Mouse (Mus musculus) fibroblast of lung, adult 2 months (primary cell): ENCODE data around the gene Slain1.

Experiments
- DNase-seq: peaks from one replicate; pipeline ENCODE4 v3.0.0-alpha.2; 2011; ENCODE audit warnings: low read depth

Gene Slain1

GRCm38 (mm10) chr14:103666347-103666954 is 16.4 kb downstream of the Slain1 start:
- DNase-seq = no peak

GRCm38 (mm10) chr14:103667036-103667435 is 17.0 kb downstream of the Slain1 start:
- DNase-seq = no peak

DNA sequence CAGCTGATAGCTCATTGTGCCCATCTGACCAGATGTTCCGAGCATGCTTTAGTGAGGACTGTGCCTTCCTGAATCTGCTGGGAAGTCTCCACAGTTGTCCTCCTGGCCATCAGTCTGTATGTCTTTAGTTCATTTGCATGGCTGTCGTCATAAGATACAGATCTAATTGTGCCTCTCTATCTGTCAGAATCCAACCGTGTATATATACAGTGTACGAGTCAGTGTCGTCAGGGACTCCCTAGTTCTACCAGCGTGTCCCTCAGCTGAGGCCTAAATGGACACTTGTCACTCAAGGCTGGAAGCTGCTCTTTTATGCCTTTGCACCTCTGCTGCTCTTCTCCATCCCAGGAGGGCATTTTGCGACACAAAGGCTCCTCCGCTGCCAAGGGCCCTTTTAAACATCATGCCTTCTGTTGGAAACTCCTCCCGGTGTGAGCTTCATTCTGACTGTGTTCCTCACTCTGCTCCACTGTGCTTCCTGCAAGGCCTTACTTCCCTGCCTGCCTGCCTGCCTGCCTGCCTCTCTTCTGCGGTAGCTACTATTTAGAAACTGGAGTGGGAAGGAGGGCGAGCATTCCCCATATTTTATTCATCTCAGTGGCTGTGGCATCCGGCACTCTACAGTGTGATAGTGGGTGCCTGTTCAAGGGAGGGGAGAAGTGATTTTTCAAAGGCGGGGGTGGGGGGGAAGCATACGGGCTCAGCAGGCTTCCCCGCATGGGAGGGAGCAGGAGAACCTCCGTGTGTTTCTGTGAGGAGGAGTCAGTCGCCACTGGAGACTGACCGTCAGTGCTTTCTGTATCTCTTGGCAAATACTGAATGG is 29.6 kb downstream of the Slain1 start:
- DNase-seq = no peak

DNA sequence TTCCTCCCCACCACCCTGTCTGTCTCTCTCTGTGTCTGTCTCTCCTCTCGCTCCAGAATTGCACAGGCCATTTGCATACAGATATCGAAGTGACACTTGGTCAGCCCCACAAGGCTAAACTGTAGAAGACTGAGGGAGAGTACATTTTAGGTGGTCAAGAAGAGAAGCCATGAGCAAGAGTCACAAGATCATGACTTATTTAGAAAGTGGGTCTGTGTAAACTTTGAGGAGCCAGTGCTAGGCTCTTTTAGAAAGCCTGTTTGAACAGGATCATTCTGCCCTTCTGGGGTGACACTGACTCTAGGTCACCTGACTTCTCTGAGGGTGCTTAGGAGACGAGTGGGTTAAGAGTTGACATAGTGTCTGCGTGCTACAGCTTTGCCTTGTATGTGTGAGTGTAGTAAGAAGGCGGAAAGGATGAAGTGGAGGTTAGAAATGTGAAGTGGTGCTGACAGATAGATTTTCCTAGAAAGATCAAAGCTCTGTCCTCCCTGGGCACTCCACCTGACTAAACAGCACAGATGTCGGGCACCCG is 30.3 kb downstream of the Slain1 start:
- DNase-seq = no peak

GRCm38 (mm10) chr14:103682633-103683390 is 32.8 kb downstream of the Slain1 start:
- DNase-seq = no peak

DNA sequence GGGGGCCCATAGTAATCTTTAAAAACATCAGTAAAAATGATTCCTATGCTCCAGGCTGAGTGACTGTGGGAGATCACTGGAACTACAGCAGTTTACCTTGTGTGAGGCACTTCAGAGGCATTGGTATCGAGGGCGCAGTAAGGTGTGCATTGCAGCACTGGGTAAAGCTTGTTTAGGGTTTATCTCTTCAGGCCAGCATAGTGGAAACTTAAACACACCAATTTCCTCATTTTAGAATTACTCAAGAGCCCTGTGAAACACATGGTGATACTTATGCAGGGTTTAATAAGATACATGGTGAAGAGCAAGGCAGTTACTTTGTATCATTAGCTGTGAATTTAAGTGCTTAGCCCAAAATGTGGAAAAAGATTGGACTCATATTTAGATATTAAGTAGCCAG is 37.0 kb downstream of the Slain1 start:
- no peak for DNase-seq

DNA sequence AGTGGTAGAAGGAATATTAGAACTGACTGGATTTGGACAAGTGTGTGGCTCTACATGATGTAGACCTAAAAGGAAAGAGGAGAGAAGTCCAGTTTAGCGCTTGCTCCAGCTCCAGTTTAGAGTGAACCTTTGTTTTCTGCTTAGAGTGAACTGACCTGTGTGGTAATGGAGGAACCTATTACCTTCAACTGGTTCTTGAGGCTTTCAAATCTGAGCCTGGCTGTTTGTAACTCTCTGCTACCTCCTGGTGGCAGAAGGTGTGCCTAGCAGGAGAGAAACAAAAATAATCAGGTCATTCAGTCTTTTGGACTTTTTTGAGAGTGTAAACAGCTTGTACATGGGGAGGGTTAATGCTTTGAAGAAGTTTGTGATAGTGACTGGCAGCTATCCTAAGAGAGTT is 44.3 kb downstream of the Slain1 start:
- peak; percentile 24 for DNase-seq

DNA sequence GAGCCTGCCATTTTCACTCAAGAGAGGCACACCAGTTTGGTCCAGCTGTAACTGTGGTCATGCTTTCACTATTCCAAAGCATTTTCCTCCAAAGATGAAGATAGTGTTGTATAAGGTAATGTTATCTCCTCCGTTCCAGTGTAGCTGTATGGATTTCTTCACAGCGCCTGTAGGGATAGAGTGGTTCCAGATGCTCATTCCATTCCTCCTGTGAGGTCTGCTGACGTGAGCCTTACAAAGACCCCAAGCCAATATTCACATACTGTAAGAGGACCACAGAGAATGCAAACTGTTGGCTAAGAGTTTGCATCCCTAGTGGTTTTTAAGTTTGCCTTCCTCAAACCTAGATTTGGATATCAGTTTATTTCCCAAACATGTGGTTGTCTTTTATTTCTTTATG is 45.6 kb downstream of the Slain1 start:
- no peak for DNase-seq

DNA sequence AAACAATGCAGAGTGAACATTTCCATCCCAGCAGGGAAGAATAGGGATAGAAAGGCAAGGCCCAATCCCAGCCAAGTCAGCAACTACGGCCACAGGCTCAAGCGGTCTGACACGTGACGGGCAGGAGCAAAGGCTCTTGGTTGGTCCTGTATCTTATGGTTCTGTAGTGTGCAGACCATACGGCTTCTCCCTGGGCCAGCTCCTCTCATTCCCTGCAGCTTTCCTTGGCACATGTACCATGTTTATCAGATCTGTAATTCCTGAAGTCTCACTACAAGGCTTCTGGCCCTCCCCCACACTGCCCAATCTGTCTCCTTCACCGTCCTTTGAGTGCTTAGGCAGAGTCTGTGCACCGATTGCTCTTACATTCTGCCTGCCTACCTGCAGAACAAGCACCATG is 47.1 kb downstream of the Slain1 start:
- no peak for DNase-seq

- no peak for DNase-seq
These were observed 49.3 kb downstream of the Slain1 start for GRCm38 (mm10) chr14:103699308-103699707.

GRCm38 (mm10) chr14:103702516-103702915 is 52.5 kb downstream of the Slain1 start:
- DNase-seq = no peak

DNA sequence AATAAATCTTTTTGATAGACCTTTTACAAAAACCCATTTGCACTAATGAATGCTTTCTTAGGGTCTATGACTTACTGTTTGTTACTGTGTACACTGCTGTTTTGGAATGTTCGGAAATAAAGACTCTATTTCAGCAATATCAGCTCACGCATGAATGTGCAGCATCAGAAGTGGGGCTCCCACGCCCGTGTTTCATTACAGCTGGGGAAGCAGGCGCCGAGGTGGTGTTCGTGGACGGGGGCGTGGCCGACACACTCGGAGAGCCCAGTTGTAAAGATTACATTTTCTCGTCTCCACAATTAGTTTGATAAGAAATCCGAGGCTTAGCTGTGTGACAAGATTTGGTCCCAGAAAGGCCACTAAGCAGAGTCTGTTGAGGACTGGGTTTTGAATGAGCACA is 54.7 kb downstream of the Slain1 start:
- no peak for DNase-seq

- DNase-seq = no peak
These were observed 56.3 kb downstream of the Slain1 start for GRCm38 (mm10) chr14:103706347-103706746.

GRCm38 (mm10) chr14:103708601-103709000 is 58.6 kb downstream of the Slain1 start:
- no peak for DNase-seq

DNA sequence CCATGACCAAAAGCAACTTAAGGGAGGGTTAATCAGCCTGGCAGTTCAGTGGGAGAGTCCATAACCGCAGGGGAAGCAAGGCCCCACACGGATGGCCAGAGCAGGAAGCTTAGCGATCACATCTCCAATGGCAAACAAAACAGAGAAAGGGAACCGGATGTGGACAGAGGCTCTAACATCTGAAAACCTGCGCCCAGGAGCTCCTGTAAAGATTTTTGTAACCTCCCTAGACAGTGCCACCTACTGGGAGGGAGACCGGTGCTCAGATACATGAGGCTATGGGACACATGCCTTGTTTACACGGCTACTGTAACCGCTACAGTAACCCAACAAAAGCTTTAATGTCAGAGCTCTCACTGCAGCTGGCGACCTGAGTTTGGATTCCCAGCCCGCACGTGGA is 59.2 kb downstream of the Slain1 start:
- no peak for DNase-seq

GRCm38 (mm10) chr14:103712986-103713385 is 63.0 kb downstream of the Slain1 start:
- no peak for DNase-seq

GRCm38 (mm10) chr14:103717516-103717915 is 67.5 kb downstream of the Slain1 start:
- DNase-seq = no peak

DNA sequence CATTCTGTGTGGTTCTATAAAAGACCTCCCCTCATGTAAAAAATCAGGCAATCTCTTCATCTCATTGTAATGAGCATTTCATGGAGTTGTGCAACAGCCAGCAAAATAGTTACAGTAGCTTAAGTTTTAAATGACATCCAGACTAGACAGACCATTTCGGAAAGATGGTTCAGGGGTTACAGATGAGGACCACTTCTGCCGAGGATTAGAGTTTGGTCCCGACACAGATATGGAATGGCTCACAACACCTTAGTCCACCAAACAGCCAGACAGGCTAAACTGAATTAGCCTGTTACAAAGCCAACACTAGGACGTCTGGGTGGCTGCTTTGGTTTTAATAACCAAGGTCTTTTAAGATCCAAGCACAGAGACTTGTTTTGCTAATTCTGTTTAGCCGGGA is 68.0 kb downstream of the Slain1 start:
- DNase-seq = no peak

- no peak for DNase-seq
These were observed 68.4 kb downstream of the Slain1 start for GRCm38 (mm10) chr14:103718393-103718792.

DNA sequence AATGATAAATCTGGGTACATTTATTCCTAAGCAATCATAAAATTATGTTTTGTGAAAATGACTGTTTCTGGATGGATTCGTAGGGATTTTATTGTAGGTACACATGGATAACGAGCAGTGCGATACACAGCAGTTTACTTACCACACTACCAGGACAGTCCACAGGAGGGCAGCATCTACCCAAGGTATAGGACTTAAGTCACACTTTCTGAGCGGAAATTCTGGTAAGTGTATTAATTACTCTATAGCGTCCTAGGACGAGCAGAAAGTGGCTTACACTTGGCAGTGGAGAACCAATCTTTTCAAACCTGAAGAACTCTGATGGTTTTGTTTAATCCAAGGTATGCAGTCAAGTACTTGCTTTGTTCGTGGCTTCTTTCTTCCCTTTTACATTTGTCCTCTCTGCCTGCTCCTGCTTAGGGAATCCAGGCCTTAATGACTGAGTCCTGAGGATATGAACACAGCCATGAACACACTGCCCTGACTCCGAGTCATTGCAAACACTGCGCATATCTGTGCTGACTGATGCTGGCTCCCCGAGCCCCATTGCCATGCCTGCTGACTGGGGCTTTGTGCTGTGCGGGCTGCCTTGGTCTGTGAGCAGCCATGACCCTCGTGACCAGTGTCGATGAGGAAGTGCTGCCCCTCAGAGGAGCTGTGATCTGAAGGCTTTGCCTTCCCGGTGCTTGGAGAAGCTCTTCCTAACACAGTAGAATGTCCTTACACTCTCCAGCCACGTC is 69.0 kb downstream of the Slain1 start:
- DNase-seq = peak; percentile 58

- no peak for DNase-seq
These were observed 70.1 kb downstream of the Slain1 start for GRCm38 (mm10) chr14:103720163-103720562.
